Mouse (Mus musculus) liver, postnatal 0 days (tissue): ENCODE data around the gene Kif16b. TPM values are rescaled to one million over a fixed set of nuclear protein-coding genes. Genes with fewer than 3 reads are reported as not detected.

ENCODE experiments used
- ATAC-seq: fragments of 200-750 bp; cut with Nextera tagmentation; 2 replicates; pipeline ENCODE4 v1.8.0; 2017; ENCODE audit warnings: mild to moderate bottlenecking, moderate library complexity
- DNase-seq: peaks from one replicate; pipeline ENCODE4 v3.0.0-alpha.2; 2016
- H3K27ac ChIP-seq: fragments of 300-500 bp; sonication (generic); 2 replicates; pipeline ENCODE4 v1.5.1; 2014; ENCODE audit warnings: antibody characterized with exemption, moderate library complexity, mild to moderate bottlenecking, low read depth
- H3K27me3 ChIP-seq: fragments of 300-500 bp; sonication (generic); 2 replicates; pipeline ENCODE4 v1.6.1; 2014; ENCODE audit warnings: low read length, control low read depth, mixed read lengths; ENCODE audit not compliant: insufficient read depth
- H3K36me3 ChIP-seq: fragments of 300-500 bp; sonication (generic); replicated peaks from 2 replicates; pipeline ENCODE4 v1.6.1; 2014; ENCODE audit warnings: mild to moderate bottlenecking, control low read depth, low read length, moderate library complexity, mixed read lengths; ENCODE audit not compliant: insufficient read depth
- H3K4me1 ChIP-seq: fragments of 300-500 bp; sonication (generic); 2 replicates; pipeline ENCODE4 v1.6.1; 2014; ENCODE audit warnings: antibody characterized with exemption, mild to moderate bottlenecking, control low read depth; ENCODE audit not compliant: insufficient read depth
- H3K4me2 ChIP-seq: fragments of 300-500 bp; sonication (generic); 2 replicates; pipeline ENCODE4 v1.6.1; 2014; ENCODE audit warnings: low read depth, mild to moderate bottlenecking, low read length, moderate library complexity, mixed read lengths
- H3K4me3 ChIP-seq: fragments of 300-500 bp; sonication (generic); 2 replicates; pipeline ENCODE4 v1.5.1; 2014; ENCODE audit warnings: low read depth, low read length
- H3K9ac ChIP-seq: fragments of 300-500 bp; sonication (generic); replicated peaks from 2 replicates; pipeline ENCODE4 v1.6.1; 2014; ENCODE audit warnings: mild to moderate bottlenecking, moderate library complexity
- H3K9me3 ChIP-seq: fragments of 300-500 bp; sonication (generic); 2 replicates; pipeline ENCODE4 v1.6.1; 2016; ENCODE audit warnings: mild to moderate bottlenecking, control low read depth, low read length, mixed read lengths
- CTCF ChIP-seq: sonication (generic); IDR thresholded peaks from 2 replicates; pipeline ENCODE4 v1.5.1; 2016; ENCODE audit warnings: antibody characterized with exemption, low read depth
- EP300 ChIP-seq: IDR thresholded peaks from 2 replicates; pipeline ENCODE4 v1.6.1; 2016; ENCODE audit warnings: antibody characterized with exemption, low read depth, mild to moderate bottlenecking
- WGBS: fragments of 180-500 bp; shearing (Covaris S2); extraction: QIAGEN DNeasy Blood & Tissue Kit; methylation state at CpG from one replicate; pipeline ENCODE4 v1.1.7; 2014; ENCODE audit not compliant: insufficient replicate concordance; 5-methylcytosine and 5-hydroxymethylcytosine counted together
- polyA plus RNA-seq: library from polyadenylated mRNA; unstranded; fragments of >200 nt; fragmentation: Nextera tagmentation; extraction: Ambion mirVana; gene quantifications from 2 replicates; pipeline ENCODE4 v1.2.1, GENCODE M21; 2015

Gene Kif16b
- polyA plus RNA-seq, 1 experiment from 2014 or later, result 3.9 TPM

- no peak for DNase-seq
These were observed 169.6 kb downstream of the Kif16b start for GRCm38 (mm10) chr2:142731778-142732092.

DNA sequence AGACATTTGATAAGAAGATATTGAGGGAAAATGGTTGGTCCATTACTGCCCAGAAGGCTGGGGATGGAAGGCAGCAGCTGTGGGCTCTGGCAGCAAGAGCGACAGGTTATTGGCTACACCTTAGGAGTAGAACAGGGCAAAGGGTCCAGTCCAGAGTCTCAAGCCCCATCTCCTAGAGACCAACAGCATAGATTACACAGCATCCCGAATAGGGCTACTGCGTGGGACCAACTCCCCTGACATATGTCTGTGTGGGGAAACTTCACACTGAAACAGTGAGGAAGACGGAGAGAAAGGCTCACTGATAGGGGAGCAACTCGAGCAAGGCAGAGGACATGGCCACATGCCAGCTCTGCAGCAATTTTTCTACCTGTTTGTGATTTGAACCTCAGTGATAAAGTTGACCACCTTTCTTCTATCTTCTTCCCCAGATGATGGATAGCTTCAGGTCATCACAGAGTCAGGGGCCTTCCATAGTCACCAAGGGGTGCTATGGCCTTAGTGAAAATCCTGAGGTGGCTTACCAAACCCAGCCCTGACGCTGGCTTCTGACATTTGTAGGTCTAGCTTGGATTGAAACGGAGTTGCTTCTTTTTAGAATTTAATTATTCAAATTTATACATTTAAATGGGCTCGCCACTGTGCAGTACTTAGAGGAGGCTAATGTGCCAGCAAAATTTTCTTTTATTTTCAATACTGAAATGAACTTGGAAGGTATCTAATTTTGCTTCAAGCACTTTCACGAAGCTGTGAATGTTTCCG is 170.1 kb downstream of the Kif16b start:
- no peak for ATAC-seq
- Histone ChIP-seq H3K9me3 (no peaks in the 10 kb centered on the region), H3K4me2 (no peak overlapping the region), H3K27me3 (no peaks in the 10 kb centered on the region), H3K9ac (no peak overlapping the region), H3K4me1 (no peaks in the 10 kb centered on the region), H3K27ac (no peak overlapping the region), H3K4me3 (no peak overlapping the region), H3K36me3 (no peaks in the 10 kb centered on the region)
- TF ChIP-seq CTCF (no peak), EP300 (no peak)
- 86% methylated on average over 10 of the region's 10 CpGs for WGBS
- no peak for DNase-seq

More at GRCm38 (mm10) chr2:142731778-142732092, 169.6 kb downstream of the Kif16b start:
- no peak overlapping the region for H3K4me2 ChIP-seq
- H3K9me3 ChIP-seq, result no peaks in the 10 kb centered on the region
- no peaks in the 10 kb centered on the region for H3K27me3 ChIP-seq
- H3K9ac ChIP-seq, result no peak overlapping the region
- H3K4me3 ChIP-seq, result no peak overlapping the region
- H3K4me1 ChIP-seq, result no peaks in the 10 kb centered on the region
- 65% methylated on average over 1 of the region's 1 CpGs for WGBS
- no peaks in the 10 kb centered on the region for H3K36me3 ChIP-seq
- no peak for ATAC-seq
- no peak overlapping the region for H3K27ac ChIP-seq
- TF ChIP-seq EP300, result no peak
- TF ChIP-seq CTCF, result no peak

DNA sequence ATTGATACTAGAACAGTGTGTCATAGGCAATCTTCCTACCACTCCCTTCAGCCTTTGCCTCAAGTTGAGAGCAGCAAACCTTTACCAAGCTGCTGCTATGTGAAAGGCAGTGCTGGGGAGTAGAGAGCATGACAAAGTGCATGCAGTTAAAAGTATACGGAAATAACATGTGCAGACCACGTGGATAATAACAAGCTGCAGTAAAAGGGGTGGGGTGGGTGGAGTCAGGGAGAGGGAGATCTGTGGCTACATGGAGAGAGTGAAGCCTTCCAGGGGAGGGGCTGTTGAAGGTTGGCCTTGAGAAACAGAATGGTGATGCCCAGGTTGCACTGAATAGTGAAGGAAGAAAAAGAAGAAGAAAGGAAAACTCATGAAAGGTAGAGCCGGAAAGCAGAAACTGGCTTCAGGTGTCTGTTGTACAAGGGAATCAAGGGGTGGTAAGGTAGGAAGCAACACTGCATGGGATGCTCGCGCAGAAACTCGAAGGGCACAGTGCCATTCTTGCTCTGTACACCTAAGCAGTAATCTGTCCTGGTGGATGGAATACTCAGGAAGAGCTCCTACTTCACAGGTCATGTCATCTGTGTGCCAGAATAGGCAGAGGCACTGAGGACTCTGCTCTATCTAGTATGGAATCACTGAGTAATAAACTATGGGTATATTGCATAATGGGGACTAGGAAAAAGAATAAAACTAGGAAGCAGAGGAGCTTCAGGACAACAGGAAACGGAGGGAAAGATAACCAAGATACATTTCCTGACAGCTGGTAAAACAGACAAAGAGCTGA is 176.9 kb downstream of the Kif16b start:
- H3K4me1 ChIP-seq, result no peaks in the 10 kb centered on the region
- H3K4me2 ChIP-seq, result no peak overlapping the region
- H3K27me3 ChIP-seq, result no peaks in the 10 kb centered on the region
- no peaks in the 10 kb centered on the region for H3K9me3 ChIP-seq
- no peaks in the 10 kb centered on the region for H3K36me3 ChIP-seq
- no peak overlapping the region for H3K27ac ChIP-seq
- DNase-seq, result no peak
- TF ChIP-seq CTCF (no peak), EP300 (no peak)
- H3K4me3 ChIP-seq, result no peak overlapping the region
- no peak overlapping the region for H3K9ac ChIP-seq
- 73% methylated on average over 7 of the region's 7 CpGs for WGBS
- ATAC-seq, result no peak

DNA sequence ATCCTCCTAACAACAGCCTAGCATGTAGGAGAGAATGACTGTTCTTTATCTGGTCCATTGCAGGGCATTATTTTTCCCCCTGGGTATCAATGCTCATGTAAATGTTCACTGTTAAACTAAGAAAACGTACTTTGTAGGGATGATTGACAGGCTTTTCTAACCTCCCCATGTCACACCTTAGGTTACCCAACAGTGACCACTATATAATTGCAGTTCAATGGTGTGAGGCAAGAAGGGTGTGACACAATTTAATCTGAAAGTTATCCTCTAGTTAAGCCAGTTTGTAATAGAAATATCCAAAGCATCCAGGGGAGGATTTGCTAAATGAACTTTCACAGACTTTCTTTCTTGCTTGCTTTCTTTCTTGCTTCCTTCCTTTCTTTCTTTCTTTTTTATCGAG is 181.2 kb downstream of the Kif16b start:
- Histone ChIP-seq H3K9me3 (no peaks in the 10 kb centered on the region), H3K4me1 (no peaks in the 10 kb centered on the region), H3K9ac (no peak overlapping the region), H3K36me3 (no peaks in the 10 kb centered on the region), H3K4me3 (no peak overlapping the region), H3K27ac (no peak overlapping the region), H3K27me3 (no peaks in the 10 kb centered on the region), H3K4me2 (no peak overlapping the region)
- DNase-seq (no peak), ATAC-seq (no peak)
- no peak for TF ChIP-seq EP300
- no peak for TF ChIP-seq CTCF
- WGBS, result 73% methylated on average over 2 of the region's 2 CpGs

DNA sequence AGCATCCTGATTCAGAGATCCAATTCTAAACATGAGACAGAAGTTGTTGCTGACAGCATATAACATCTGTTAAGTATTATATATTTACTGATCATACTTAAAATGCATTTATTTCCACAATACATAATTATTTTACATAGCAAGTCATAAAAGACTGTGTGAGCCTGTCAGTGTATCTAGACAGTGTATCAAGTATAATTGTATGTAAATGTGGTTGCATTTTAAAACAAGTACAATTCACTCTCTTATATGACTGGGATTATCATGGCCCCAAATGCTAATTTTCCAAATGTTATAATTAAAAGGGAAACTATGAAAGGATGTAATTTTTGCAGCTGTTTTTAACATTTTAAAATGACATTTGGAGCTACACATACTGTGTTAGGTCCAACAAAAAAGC is 182.3 kb downstream of the Kif16b start:
- H3K4me3 ChIP-seq, result no peak overlapping the region
- no peak overlapping the region for H3K27ac ChIP-seq
- no peaks in the 10 kb centered on the region for H3K9me3 ChIP-seq
- H3K36me3 ChIP-seq, result no peaks in the 10 kb centered on the region
- H3K9ac ChIP-seq, result no peak overlapping the region
- DNase-seq (no peak), ATAC-seq (no peak)
- H3K27me3 ChIP-seq, result no peaks in the 10 kb centered on the region
- TF ChIP-seq EP300 (no peak), CTCF (no peak)
- no peaks in the 10 kb centered on the region for H3K4me1 ChIP-seq
- no peak overlapping the region for H3K4me2 ChIP-seq

GRCm38 (mm10) chr2:142717591-142717990 is 183.7 kb downstream of the Kif16b start:
- Histone ChIP-seq H3K9ac (no peak overlapping the region), H3K27me3 (no peaks in the 10 kb centered on the region), H3K9me3 (no peaks in the 10 kb centered on the region), H3K4me2 (no peak overlapping the region), H3K36me3 (0 out of 2 replicates have a peak, but pooled peaks cover 2% of the 10 kb centered on the region), H3K4me1 (no peaks in the 10 kb centered on the region), H3K4me3 (no peak overlapping the region), H3K27ac (no peak overlapping the region)
- DNase-seq, result no peak
- 73% methylated on average over 4 of the region's 4 CpGs for WGBS
- no peak for ATAC-seq
- no peak for TF ChIP-seq EP300
- TF ChIP-seq CTCF, result no peak
